Mouse (Mus musculus): ENCODE results near the gene Pacsin2.

DNA sequence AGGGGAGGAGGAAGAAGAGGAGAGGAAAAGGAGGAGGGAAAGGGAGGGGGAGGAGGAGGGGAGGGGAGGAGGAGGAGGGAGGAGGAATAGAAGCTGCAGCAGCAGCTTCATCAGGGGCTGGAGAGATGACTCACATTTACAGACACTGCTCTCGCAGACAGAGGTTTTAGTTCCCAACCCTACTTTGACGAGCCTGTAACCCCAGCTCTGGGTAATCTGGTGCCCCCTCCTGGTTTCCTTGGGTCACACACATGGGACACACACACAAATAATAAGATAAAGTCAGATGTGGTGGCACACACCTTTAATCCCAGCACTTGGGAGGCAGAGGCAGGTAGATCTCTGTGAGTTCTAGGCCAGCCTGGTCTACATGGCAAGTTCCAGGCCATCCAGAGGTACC lies 19.1 kb upstream of the Pacsin2 start:
- peak; percentile 49 for TF ChIP-seq CTCF (conservative IDR thresholded peaks at IDR 0.05; ENCODE audit: low read length)
- no peak for TF ChIP-seq NANOG (IDR thresholded peaks at IDR 0.05; ENCODE audit: borderline replicate concordance, low read length)
- TF ChIP-seq POU5F1 (IDR thresholded peaks at IDR 0.05; ENCODE audit: borderline replicate concordance, low read length), result no peak

Data from E14TG2a.4 (cell line).